Mouse (Mus musculus) liver, adult (tissue): ENCODE data around the gene Olfr1495.

Source experiments
- GATA4 ChIP-seq: IDR thresholded peaks from 2 replicates; pipeline ENCODE4 v1.6.1; 2014; ENCODE audit warnings: mild to moderate bottlenecking, low read length; ENCODE audit not compliant: insufficient replicate concordance

Gene Olfr1495

DNA sequence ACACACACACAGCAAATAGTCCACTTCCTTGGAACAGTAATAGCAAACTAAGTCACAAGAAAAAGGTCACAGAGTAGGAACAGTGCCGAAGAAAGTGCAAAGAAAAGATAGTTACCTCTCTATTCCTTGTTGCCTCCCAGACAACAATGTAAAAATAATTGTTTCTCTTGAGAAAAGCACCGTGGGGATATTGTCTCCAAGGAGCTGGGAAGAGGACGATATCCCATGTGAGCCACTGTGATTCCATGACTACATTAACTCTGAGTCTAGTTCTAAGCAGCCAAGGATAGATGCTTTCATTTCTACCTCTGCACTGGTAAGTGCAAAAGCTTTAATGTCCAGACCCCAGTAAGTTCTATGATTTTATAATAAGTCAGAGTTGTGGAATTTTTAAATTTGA, at the start of gene Olfr1495:
Gene Olfr1495, plus strand, starts transcription at position 301 of the 400 bp plus-strand sequence.
- no peak for TF ChIP-seq GATA4

DNA sequence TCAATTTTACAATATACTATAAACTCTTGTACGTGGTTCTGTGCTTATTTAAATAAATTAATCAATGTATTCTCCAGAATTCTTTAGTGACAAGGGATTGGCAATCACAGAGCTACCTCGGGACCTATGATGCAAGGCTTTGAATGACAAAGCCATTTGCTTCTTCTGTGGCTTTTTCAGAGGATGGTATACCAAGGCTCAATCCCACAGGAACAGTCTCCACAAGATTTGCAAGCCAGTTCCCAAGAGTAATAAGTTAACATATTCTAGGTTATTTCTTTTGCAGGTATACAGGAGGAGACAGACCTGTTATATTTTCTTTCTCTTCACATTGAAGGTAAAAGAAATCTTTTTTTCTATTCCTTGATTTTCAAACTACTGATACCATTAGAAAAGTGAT, 41.4 kb upstream of the Olfr1495 start, which contains the start of gene Olfr1493-ps1:
Gene Olfr1493-ps1, plus strand, starts transcription at position 301 of the 400 bp plus-strand sequence.
- no peak for TF ChIP-seq GATA4

GRCm38 (mm10) chr19:13739428-13739827, 25.0 kb upstream of the Olfr1495 start, which contains the start of gene Olfr1494:
Gene Olfr1494, plus strand, starts transcription at chr19:13739728.
- TF ChIP-seq GATA4, result no peak

- no peak for TF ChIP-seq GATA4
These were observed 15.0 kb upstream of the Olfr1495 start for GRCm38 (mm10) chr19:13749366-13749765.

GRCm38 (mm10) chr19:13768565-13769276, 4.3 kb downstream of the Olfr1495 start:
- no peak for TF ChIP-seq GATA4

DNA sequence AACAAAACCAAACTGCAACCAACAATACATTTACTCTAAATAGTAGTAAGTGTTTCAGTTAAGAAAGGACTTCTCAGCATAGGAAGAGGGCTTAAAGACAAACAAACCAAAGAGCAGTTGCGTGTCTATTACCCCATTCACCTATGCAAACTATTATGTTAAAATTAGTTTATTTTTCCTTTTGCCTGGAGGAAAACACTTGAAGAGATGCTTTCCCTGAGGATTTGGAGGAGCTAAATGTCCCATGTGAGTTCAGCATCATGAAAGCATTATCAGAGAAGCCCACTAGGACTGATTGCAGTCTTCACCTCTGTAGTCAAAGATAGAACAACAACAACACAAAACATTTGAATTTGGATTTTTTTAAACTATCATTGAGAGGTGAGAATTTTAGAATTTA, 13.2 kb downstream of the Olfr1495 start, which contains the start of gene Olfr1496:
Gene Olfr1496, plus strand, starts transcription at position 301 of the 400 bp plus-strand sequence.
- no peak for TF ChIP-seq GATA4

DNA sequence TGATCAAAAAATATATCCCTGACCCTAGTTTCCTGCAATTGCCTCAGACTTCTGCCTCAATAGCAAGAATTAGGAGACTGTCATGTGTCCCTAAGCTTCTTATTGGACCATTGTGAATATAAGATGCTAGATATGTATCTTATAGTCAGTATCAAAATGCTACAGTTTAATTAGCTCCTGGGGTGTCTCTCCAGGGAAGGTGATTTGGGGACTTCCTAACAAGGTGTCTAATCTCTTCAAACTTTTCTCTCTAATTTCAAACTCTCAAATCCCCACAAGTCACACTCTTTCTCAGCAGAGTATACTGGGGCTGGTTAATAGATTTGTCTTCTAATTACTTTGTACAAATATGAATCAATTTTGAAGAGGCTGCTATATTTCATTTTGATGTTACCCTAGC, 33.7 kb downstream of the Olfr1495 start, which contains the start of gene Olfr1497:
Gene Olfr1497, minus strand, starts transcription at position 101 of the 400 bp plus-strand sequence.
- no peak for TF ChIP-seq GATA4

GRCm38 (mm10) chr19:13812823-13813222, 48.4 kb downstream of the Olfr1495 start:
- TF ChIP-seq GATA4, result no peak

GRCm38 (mm10) chr19:13818827-13819226, 54.4 kb downstream of the Olfr1495 start:
- no peak for TF ChIP-seq GATA4

GRCm38 (mm10) chr19:13819347-13819746, 54.9 kb downstream of the Olfr1495 start, which contains the start of gene Olfr1499:
Gene Olfr1499, minus strand, starts transcription at chr19:13819447.
- TF ChIP-seq GATA4, result no peak
